Mouse (Mus musculus) retina, adult 2 months (tissue): ENCODE results near the gene Cldn10.

Source experiments
- DNase-seq: peaks from one replicate; pipeline ENCODE4 v3.0.0-alpha.2; 2012; ENCODE audit warnings: low read depth, low spot score

The Cldn10 gene

DNA sequence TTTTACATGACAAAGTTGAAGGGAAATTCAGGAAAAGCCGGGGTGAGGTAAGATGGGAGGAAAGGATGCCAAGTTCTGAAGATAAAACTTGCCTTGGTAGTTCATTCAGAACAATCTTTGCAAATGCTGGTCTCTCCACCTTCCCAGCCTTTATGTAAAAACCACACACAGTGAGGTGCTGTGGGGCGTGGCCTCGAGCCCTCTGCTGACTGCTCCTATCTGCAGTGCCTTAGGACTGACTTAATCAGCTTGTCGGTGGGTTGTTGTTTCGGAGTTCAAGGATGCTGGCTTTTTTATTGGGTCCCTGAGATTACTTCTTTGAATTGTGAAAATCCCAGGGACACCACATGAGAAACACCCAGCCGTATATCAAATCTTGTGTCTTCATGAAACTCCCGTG, 74.5 kb downstream of the Cldn10 start:
- no peak for DNase-seq

DNA sequence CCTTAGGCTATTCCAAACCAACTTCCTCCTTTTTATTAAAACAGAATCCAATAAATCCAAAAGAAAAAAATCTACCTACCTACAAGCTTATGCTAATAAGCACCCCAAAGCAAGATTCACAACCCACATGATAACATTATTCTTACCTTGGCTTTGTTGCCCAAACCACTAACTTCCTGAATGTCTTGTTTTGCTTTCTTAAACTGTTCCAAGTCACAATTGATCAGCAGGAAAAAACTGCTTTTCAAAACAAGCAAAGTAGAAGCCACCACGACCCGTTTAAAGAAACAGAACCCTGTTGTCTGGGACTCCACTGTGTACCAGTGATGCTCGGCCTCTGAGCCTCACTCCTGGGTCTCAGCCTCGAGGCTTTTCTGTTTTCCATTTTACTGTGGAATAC, 77.2 kb downstream of the Cldn10 start:
- no peak for DNase-seq

DNA sequence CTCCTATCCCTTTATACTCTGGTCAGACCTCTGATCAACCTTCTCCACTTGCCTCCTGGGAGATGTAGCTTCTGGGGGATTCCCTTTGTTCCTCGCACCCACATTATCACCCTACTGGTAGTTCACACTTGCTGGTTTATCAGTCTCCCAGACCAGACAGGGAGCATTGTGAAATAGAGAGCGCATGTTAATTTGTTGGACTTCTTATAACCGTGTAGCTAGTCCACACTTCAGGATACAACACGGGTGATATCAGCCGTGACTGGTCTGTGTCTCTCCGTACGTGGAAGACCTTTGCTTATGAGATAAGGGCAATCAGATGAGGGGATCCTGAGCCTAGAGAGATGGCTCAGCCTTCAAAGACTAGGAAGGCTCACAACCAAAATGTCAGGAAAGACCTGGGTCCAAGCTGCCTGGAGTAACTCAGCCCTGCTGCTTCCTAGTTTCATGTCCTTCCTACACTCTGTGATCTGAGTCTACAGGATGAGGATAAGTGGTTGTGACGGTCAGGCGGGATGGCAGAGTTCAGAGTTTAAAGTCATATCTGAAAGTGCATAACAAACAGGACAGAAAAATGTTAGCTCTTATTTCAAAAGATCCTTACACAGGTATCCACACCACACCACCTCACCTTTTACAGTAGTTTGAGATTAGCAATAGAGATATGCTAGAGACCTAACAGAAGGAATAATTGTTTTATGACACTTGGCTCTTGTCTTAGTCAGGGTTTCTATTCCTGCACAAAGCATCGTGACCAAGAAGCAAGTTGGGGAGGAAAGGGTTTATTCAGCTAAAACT, 78.5 kb downstream of the Cldn10 start:
- no peak for DNase-seq

DNA sequence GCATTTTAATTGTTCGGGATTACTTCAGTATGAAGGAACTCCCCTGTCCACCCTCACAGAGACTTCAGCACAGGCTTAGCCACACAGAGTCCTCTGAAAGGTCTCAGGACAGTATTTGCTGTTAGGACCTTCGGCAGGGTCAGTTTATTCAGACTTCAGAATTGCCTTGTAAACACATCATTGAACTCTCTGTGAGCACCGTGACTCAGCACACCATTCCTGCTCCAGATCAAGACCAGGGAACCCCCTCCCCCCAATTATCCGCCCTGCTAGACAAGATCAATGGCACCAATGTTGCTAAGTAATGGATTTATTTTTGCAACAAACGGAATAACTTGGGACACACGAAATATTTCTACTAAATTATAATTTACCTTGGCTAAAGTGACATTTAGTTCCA, 79.7 kb downstream of the Cldn10 start:
- no peak for DNase-seq

DNA sequence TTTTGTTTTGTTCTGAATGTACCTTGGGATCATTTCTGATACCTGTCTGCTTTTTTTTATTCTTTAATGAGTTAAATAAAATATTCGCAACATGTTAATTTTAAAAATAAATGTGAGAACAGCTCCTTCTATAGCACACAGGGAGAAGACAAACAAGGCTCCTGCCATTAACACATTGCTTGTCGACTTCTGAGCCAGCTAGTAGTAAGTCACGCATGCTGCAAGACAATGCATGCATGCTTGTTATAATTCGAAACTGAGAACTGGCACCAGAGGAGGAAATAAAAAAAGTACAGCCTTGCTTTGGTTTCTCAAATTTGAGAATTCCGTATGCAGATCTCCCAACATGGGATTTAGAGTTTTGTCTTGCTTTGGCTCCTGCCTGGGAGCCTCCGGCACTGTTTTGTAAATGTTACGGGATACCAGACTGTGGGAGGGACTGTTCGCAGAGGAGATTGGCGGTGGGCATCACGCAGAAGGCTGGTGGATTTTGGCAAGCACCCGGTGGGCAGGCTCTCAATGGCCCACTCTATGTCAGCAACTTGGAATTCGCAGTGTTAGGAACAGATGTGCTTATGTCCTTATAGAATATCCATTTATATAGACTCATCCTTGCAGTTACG, 80.5 kb downstream of the Cldn10 start:
- DNase-seq = no peak

DNA sequence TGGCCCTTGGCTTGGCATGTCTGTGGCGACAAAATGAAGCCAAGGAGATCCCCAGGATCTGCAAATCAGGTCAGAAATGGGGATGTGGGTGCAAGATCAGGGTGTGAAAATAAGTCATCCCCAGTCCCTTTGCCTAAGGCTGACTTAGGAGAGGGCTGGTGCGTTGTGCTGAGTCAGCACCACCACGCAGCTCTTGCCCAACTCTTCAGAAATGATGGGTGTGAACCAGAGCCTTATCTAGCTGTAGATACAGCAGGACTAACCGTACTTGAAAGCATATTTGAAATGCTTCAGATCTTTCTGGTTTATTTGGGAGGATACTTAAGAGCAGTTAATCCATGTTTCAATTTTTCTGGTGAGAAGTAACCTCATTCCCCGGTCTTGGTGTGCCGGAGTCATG, 82.0 kb downstream of the Cldn10 start:
- no peak for DNase-seq

DNA sequence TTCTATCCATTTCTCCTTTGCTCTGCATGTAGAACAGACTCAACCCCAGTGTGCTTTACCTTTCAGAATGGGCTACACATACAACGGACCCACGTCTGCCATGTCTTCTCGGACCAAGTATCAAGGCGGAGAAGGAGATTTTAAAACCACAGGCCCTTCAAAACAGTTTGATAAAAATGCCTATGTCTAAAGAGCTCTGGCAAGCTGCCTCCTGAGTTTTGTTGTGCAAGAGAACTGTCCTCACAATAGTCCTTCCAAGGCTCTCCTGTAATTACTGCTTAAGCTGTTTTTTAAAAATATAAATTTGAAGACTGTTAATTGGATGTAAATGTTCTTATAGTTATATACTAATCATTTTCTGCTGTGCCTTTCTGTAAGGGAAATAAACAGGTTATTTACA, 86.4 kb downstream of the Cldn10 start:
- DNase-seq = no peak

DNA sequence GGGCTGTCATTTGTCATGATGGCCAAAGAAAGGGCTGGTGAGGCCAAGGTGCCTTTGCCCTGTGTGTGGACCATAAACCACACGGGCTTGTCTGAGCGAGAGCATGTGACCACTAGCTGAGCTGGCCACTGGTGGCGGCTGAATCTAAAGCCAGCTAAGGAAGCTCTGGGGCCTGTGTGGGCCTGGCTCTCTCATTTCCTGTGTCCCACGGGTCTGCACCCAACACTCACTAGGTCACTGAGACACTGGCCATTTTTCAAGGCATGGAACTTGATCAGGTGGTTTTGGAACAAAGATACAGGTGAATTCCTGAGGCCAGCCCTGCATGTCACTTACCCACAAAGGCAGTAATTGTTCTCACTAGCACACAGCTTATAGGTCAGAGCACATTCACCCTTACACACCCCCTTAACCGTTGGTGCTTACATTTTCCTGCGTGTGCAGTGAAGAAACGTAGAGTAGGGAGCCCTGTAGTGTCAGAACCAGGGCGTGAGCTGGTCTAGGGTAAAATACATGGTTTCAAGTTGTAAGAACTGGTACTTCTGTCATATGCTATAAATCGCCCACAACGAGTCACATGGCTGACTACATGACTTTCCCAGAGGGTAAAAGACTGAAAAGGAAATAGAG, 87.2 kb downstream of the Cldn10 start:
- DNase-seq = no peak

DNA sequence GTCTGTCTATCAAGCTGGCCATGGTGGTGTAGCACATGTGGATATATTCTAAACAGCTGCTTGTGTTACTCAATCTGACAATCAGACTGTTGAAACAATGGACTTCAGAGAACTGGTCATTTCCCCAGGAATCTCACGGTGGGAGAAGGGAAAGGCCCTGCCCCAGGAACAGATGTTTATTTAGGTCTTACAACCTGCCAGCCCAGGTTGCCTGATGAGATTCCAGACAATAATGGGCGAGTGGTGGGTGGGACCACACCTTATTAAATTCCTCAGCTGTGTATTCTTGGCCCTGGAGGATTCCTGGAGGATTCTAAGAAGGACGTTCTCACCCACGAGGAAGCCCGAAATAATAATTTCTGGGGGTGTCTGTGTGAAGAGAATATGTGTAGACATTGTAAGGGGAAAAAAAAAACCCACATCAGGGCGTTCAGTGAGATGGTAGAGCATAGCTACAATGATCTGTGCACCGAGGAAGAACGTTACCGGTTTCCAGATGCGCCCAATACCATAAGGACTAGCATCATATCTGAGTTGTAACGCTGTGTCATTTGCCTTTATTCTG, 90.7 kb downstream of the Cldn10 start:
- no peak for DNase-seq

DNA sequence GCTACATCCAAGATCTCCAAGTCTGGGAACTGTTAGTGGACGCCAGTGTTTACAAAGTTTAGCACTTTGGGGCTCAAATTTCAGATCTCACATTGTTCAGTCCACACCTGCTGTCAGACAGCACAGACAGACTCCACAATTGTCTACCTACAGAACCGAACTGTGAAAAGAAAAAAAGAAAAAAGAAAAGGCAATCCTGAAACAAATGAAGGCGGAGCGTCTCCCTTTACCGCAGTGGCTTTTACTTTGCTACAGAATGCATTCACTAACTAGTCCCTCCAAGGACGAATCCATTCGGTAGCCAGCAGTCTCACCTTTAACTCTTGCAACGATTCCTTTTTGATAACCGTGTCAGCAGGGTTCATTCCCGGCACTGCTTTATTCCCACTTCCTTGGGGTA, 93.0 kb downstream of the Cldn10 start:
- DNase-seq = no peak

DNA sequence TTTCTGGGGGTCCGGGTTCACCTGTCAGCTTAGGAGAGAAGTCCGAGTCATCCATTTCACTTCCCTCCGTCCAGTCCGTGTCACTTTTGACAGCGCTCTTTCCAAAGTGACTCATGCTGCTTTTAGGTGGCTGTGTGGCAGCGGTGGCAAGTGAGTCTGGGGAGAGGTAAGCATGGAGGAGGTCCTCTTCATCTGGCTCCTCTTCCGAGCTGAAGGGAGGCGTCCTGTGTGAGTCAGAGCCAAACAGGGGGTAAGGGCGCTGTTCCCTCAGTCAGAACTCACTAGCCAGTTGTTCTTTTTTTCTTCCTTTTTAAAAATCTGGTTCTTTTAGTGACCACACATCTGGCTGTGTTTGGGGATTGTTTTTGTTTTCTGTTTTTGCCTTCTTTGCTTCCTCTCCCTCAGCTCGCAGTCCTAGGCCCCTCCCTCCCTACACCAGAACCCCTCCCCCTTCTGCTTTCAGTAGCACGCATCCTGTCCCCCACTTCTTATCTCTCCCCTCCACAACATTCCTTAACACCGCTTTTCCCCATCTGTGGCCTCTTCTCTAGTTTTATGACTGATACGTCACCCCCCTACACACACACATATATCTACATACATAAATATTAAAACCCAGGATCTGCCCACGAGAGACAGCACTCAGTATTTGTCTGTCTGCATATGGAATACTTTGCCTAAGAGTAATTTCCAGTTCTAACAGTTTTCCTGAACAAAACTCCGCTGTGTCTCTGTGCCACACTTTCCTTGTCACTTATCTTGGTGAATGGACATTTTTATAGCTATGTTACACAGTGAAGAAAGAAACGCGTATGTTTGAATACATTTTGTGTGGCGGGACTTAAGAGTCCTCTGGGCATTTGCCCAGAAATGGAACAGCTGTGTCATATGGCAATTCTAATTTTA, 95.9 kb downstream of the Cldn10 start:
- DNase-seq = no peak

DNA sequence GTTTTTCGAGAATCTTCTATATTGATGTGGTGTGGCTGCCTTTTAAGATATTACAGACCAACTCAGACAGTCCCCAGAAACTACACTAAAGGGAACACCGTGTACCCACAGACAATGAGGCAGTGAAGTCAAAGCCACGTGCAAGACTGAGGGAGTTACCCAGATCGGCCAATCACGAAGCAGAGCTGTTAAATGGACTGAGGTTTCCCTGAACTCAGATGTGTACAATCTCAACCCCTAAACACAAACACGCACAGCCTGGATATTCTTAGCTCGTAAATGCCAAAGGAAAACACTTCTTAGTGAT, 96.5 kb downstream of the Cldn10 start:
- no peak for DNase-seq

DNA sequence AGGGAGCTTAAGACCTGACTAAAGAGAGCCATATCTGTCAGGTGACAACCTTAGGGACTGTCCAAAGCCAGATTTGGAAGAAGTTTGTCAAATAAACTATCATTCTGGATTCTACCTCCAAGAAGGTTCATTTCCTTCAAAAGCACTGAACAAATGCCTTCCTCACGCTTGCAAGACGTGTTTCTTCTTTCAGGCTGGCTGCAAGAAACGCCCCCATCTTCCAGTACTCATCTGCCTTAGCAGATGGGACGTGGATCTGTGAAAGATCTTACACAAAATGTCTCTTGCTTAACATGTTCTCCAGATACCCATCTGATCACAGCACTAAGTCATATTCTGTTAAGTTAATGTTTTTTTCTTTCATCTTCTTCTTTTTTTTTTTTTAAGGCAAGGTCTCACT, 102.4 kb downstream of the Cldn10 start:
- DNase-seq = no peak

DNA sequence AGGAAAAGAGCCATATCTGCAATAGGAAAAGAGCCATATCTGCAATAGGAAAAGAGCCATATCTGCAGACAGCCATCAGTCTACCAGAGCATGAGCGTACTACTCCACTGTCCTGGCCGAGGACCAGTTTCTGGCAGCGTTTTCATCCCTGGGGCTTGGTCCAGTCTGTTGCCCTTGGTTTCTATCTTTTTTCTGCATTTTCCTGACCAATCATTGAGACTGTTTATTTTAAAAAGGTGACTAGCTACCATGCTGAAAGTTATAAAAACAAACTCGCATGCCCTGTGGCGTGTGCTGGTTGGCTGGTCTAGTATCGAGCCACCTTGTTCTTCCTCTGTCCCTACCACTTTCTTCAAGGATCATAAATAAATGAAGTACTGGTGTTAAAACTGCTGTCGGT, 107.5 kb downstream of the Cldn10 start:
- DNase-seq = no peak

DNA sequence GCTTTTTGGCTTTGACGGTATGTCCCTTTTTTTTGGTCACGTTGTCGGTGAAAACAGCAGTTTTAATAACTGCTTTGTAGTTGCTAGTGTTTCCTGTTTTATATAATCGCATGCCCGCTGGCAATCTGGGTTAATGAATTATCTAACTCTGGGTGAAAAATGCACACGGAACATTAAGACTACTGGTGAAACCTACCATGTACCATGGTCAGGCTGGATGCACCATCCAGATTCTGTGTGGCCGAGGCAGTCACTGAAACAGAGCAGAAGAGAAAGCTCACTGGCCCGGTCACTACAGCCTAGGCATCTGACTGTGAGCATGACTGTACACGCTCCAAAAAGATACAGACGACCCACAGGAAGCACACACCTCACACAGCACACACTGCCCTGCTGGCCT, 107.9 kb downstream of the Cldn10 start:
- no peak for DNase-seq

DNA sequence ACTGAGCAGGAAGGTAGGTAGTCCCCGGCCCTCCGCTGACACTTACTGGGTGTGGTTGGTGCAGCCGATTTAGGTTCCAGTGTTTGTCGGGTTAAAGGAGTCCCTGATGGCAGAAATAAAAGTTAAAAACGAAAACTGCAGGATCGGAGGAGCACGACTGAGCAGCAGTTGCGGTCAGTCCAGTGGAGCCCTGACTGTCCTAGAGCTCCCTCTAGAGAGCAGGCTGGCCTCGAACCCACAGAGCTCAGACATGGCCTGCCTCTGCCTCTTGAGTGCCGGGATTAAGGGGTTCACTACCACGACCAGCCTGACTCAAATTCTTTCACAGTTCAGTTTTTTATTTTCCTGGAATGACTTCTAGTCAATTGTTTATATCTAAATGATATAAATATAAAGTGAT, 112.2 kb downstream of the Cldn10 start:
- DNase-seq = no peak

DNA sequence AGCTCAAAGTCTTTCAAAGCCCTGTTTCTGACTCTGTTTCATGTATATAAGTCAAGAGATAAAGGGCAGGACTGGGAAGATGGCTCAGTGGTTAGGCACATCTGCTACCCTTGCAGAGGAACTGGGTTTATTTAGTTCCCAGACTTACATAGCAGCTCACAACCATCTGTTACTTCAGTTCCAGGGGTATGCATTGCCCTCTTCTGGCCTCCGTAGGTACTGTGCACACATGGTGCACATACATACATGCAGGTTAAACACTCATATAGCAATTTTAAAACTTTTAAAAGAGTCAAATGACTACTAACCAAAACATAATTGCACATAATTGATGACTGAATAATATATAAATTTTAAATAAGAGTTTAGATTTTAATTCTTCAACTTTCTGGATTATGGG, 113.2 kb downstream of the Cldn10 start:
- no peak for DNase-seq

DNA sequence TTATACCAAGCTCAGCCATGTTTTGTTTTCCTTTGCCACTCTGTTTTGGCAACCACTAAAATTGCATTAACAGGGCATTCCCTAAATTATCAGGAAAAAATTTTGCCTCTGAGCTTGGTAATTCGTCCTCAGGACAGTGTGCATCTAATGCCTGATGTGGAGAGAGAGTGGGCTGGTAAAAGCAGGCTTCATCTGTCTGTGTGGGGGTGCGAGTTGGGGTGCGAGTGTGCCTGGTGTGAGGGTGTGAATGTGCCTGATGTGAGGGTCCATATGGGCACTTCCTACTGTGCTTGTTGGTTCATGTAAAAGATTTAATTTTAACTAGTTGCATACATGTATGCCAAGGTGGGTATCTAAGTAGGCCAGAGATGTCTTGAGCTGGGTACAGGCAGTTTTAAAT, 115.7 kb downstream of the Cldn10 start:
- no peak for DNase-seq

DNA sequence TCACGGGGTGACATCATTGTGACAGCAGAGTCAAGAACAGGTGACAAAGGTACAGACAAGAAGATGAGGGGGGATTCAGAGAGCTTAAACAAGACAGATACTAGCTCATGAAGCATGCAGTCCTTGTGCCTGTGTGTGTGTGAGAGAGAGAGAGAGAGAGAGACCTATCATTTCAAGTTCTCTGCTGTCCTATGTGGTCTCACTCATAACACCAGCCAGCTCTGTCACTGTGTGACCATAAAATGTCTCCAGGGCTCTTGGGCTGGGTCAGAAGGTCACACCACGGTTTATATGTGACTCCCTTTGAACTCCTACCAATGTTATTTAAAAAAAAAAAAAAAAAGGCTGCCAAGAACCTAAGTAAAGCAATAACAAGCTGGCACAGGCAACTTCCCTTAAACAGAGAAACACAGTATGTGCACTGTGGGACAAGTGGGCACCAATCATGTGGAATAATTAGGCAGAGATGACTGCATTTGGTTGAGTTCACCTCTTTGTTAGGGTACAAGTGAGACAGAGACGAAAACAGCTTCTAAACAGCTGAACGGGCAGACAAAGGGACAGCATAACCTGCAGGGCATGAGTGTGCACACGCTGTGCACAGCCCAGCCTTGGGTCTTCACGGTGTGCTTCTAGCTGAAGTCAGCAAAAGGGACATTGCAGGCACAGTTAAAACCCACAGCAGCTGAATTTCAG, 116.3 kb downstream of the Cldn10 start:
- no peak for DNase-seq

DNA sequence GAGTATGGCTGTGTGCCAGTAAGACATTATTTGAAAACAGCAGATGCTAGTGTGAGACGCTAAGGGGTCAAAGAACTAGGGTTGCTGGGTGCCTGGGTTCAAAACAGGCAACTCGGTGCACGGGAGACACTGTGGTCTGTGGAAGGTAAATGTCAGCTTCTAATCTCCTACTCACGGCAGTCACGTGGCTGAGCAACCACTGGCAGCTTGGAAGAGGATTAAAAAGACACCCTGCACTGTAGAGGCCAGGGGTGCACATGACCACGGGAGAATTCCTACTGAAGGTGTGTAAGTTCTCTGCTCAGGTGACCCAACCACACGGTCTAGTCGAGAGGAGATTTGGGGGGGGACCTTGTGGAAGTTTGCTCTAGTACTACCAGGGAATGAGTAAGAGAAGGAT, 119.9 kb downstream of the Cldn10 start:
- no peak for DNase-seq

DNA sequence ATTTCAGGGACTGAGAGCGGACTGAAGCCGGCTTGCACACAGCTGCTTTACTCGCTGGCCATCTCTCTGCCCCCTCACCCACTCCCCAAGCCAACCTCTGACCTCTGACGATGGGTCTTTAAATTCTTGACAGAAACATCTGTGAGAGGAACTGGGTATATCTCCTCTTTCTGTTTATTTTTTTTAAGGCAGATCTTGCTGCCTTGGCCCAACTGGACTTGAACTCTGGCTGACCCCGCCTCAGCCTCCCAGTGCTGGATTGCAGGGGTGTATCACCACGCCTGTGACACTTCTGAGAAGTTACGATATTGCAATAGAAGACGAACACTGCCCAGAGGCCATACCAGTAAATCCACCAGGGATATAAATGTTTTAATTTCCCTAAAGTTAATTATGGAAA, 122.2 kb downstream of the Cldn10 start:
- no peak for DNase-seq
